Mouse (Mus musculus) midbrain, embryonic 12.5 days (tissue): ENCODE measurements around the gene Adamtsl1. TPM values are rescaled to one million over a fixed set of nuclear protein-coding genes. Genes with fewer than 3 reads are reported as not detected.

Experiments used
- ATAC-seq: fragments of 200-750 bp; cut with Nextera tagmentation; 2 replicates; pipeline ENCODE4 v1.8.0; 2017; ENCODE audit warnings: low read depth, moderate TSS enrichment, moderate library complexity; ENCODE audit not compliant: low FRiP score
- H3K27ac ChIP-seq: fragments of 300-500 bp; sonication (generic); replicated peaks from 2 replicates; pipeline ENCODE4 v1.5.1; 2016; ENCODE audit warnings: mild to moderate bottlenecking
- H3K27me3 ChIP-seq: fragments of 300-500 bp; sonication (generic); 2 replicates; pipeline ENCODE4 v1.6.1; 2016; ENCODE audit warnings: mild to moderate bottlenecking
- H3K36me3 ChIP-seq: fragments of 300-500 bp; sonication (generic); 2 replicates; pipeline ENCODE4 v1.6.1; 2016
- H3K4me1 ChIP-seq: fragments of 300-500 bp; sonication (generic); 2 replicates; pipeline ENCODE4 v1.6.1; 2016
- H3K4me2 ChIP-seq: fragments of 300-500 bp; sonication (generic); replicated peaks from 2 replicates; pipeline ENCODE4 v1.6.1; 2016; ENCODE audit warnings: mild to moderate bottlenecking, moderate library complexity
- H3K4me3 ChIP-seq: fragments of 300-500 bp; sonication (generic); 2 replicates; pipeline ENCODE4 v1.5.1; 2016; ENCODE audit warnings: mild to moderate bottlenecking
- H3K9ac ChIP-seq: fragments of 300-500 bp; sonication (generic); replicated peaks from 2 replicates; pipeline ENCODE4 v1.6.1; 2016; ENCODE audit warnings: mild to moderate bottlenecking, moderate library complexity
- H3K9me3 ChIP-seq: fragments of 300-500 bp; sonication (generic); 2 replicates; pipeline ENCODE4 v1.6.1; 2016; ENCODE audit warnings: mild to moderate bottlenecking
- WGBS: fragments of 180-500 bp; shearing (Covaris S2); methylation state at CpG from one replicate; pipeline ENCODE4 v1.1.7; 2016; 5-methylcytosine and 5-hydroxymethylcytosine counted together
- polyA plus RNA-seq: library from polyadenylated mRNA; unstranded; fragments of >200 nt; fragmentation: Nextera tagmentation; extraction: Ambion mirVana; gene quantifications from 2 replicates; pipeline ENCODE4 v1.2.1, GENCODE M21; 2016

Adamtsl1 gene
- polyA plus RNA-seq, 1 experiment from 2014 or later, result 10.2 TPM

GRCm38 (mm10) chr4:86273703-86274355 lies 759.9 kb downstream of the Adamtsl1 start:
- H3K27ac ChIP-seq, result no peak overlapping the region
- no peaks in the 10 kb centered on the region for H3K27me3 ChIP-seq
- H3K9ac ChIP-seq, result no peak overlapping the region
- H3K4me3 ChIP-seq, result no peak overlapping the region
- no peaks in the 10 kb centered on the region for H3K36me3 ChIP-seq
- H3K4me2 ChIP-seq, result no peak overlapping the region
- no peaks in the 10 kb centered on the region for H3K9me3 ChIP-seq
- ATAC-seq, result no peak
- WGBS, result 82% methylated on average over 6 of the region's 6 CpGs
- H3K4me1 ChIP-seq, result peaks cover 10% of the 10 kb centered on the region; the same call in 1 of the 2 replicates

GRCm38 (mm10) chr4:86274663-86275062 lies 760.7 kb downstream of the Adamtsl1 start:
- no peaks in the 10 kb centered on the region for H3K9me3 ChIP-seq
- H3K4me2 ChIP-seq, result no peak overlapping the region
- WGBS, result 82% methylated on average over 2 of the region's 2 CpGs
- H3K4me3 ChIP-seq, result no peak overlapping the region
- no peak overlapping the region for H3K27ac ChIP-seq
- H3K4me1 ChIP-seq, result peaks cover 8% of the 10 kb centered on the region; the same call in 1 of the 2 replicates
- no peak overlapping the region for H3K9ac ChIP-seq
- no peaks in the 10 kb centered on the region for H3K27me3 ChIP-seq
- H3K36me3 ChIP-seq, result no peaks in the 10 kb centered on the region
- no peak for ATAC-seq

GRCm38 (mm10) chr4:86276021-86276813 lies 762.2 kb downstream of the Adamtsl1 start:
- H3K27me3 ChIP-seq, result no peaks in the 10 kb centered on the region
- H3K4me2 ChIP-seq, result no peak overlapping the region
- H3K27ac ChIP-seq, result no peak overlapping the region
- H3K4me1 ChIP-seq, result peaks cover 8% of the 10 kb centered on the region; the same call in 1 of the 2 replicates
- ATAC-seq, result 0 out of 2 replicates have a peak, but pooled peaks have one; percentile 23
- no peak overlapping the region for H3K9ac ChIP-seq
- no peaks in the 10 kb centered on the region for H3K36me3 ChIP-seq
- no peaks in the 10 kb centered on the region for H3K9me3 ChIP-seq
- 75% methylated on average over 14 of the region's 14 CpGs for WGBS
- H3K4me3 ChIP-seq, result no peak overlapping the region

- WGBS, result 51% methylated on average over 5 of the region's 5 CpGs
- ATAC-seq, result no peak
Observed at GRCm38 (mm10) chr4:86278546-86278945, 764.6 kb downstream of the Adamtsl1 start.

GRCm38 (mm10) chr4:86286572-86286971 lies 772.6 kb downstream of the Adamtsl1 start:
- H3K27me3 ChIP-seq, result no peaks in the 10 kb centered on the region
- H3K9me3 ChIP-seq, result no peaks in the 10 kb centered on the region
- no peak overlapping the region for H3K4me2 ChIP-seq
- H3K36me3 ChIP-seq, result no peaks in the 10 kb centered on the region
- no peak overlapping the region for H3K9ac ChIP-seq
- no peak overlapping the region for H3K27ac ChIP-seq
- H3K4me3 ChIP-seq, result no peak overlapping the region
- 86% methylated on average over 1 of the region's 1 CpGs for WGBS
- no peak for ATAC-seq
- H3K4me1 ChIP-seq, result peaks cover 3% of the 10 kb centered on the region; the same call in 1 of the 2 replicates

More at GRCm38 (mm10) chr4:86278546-86278945, 764.6 kb downstream of the Adamtsl1 start:
- H3K9me3 ChIP-seq, result no peaks in the 10 kb centered on the region
- no peaks in the 10 kb centered on the region for H3K36me3 ChIP-seq
- no peak overlapping the region for H3K4me3 ChIP-seq
- no peak overlapping the region for H3K27ac ChIP-seq
- H3K4me1 ChIP-seq, result peaks cover 8% of the 10 kb centered on the region; the same call in 1 of the 2 replicates
- no peak overlapping the region for H3K4me2 ChIP-seq
- H3K9ac ChIP-seq, result no peak overlapping the region
- H3K27me3 ChIP-seq, result no peaks in the 10 kb centered on the region

- H3K9ac ChIP-seq, result no peak overlapping the region
- no peaks in the 10 kb centered on the region for H3K9me3 ChIP-seq
- H3K4me2 ChIP-seq, result no peak overlapping the region
- H3K27me3 ChIP-seq, result no peaks in the 10 kb centered on the region
- peaks cover 3% of the 10 kb centered on the region; the same call in 1 of the 2 replicates for H3K4me1 ChIP-seq
- no peak for ATAC-seq
- no peaks in the 10 kb centered on the region for H3K36me3 ChIP-seq
- no peak overlapping the region for H3K27ac ChIP-seq
- WGBS, result 91% methylated on average over 4 of the region's 4 CpGs
- no peak overlapping the region for H3K4me3 ChIP-seq
Observed at GRCm38 (mm10) chr4:86288264-86288663, 774.3 kb downstream of the Adamtsl1 start.

GRCm38 (mm10) chr4:86289511-86290273 lies 775.7 kb downstream of the Adamtsl1 start:
- no peak for ATAC-seq
- Histone ChIP-seq H3K27ac (no peak overlapping the region), H3K4me1 (peaks cover 3% of the 10 kb centered on the region; the same call in 1 of the 2 replicates), H3K9me3 (no peaks in the 10 kb centered on the region), H3K27me3 (no peaks in the 10 kb centered on the region), H3K4me3 (no peak overlapping the region), H3K4me2 (no peak overlapping the region), H3K9ac (no peak overlapping the region), H3K36me3 (no peaks in the 10 kb centered on the region)
- 80% methylated on average over 12 of the region's 12 CpGs for WGBS

GRCm38 (mm10) chr4:86294828-86295251 lies 780.9 kb downstream of the Adamtsl1 start:
- WGBS, result 45% methylated on average over 2 of the region's 2 CpGs
- no peak overlapping the region for H3K4me2 ChIP-seq

GRCm38 (mm10) chr4:86301469-86301868 lies 787.5 kb downstream of the Adamtsl1 start:
- H3K9ac ChIP-seq, result no peak overlapping the region
- no peak for ATAC-seq
- 93% methylated on average over 6 of the region's 6 CpGs for WGBS
- H3K27me3 ChIP-seq, result no peaks in the 10 kb centered on the region
- no peaks in the 10 kb centered on the region for H3K9me3 ChIP-seq
- no peak overlapping the region for H3K27ac ChIP-seq
- H3K4me2 ChIP-seq, result no peak overlapping the region
- H3K4me3 ChIP-seq, result no peak overlapping the region
- no peaks in the 10 kb centered on the region for H3K36me3 ChIP-seq
- no peaks in the 10 kb centered on the region for H3K4me1 ChIP-seq

More at GRCm38 (mm10) chr4:86294828-86295251, 780.9 kb downstream of the Adamtsl1 start:
- no peaks in the 10 kb centered on the region for H3K36me3 ChIP-seq
- no peak for ATAC-seq
- H3K4me1 ChIP-seq, result no peaks in the 10 kb centered on the region
- H3K9ac ChIP-seq, result no peak overlapping the region
- H3K27ac ChIP-seq, result no peak overlapping the region
- no peaks in the 10 kb centered on the region for H3K9me3 ChIP-seq
- no peaks in the 10 kb centered on the region for H3K27me3 ChIP-seq
- no peak overlapping the region for H3K4me3 ChIP-seq

- WGBS, result 81% methylated on average over 4 of the region's 4 CpGs
Observed at GRCm38 (mm10) chr4:86302095-86302494, 788.1 kb downstream of the Adamtsl1 start.

GRCm38 (mm10) chr4:86306753-86307152 lies 792.8 kb downstream of the Adamtsl1 start:
- ATAC-seq, result no peak
- Histone ChIP-seq H3K9me3 (no peaks in the 10 kb centered on the region), H3K4me1 (no peaks in the 10 kb centered on the region), H3K36me3 (no peaks in the 10 kb centered on the region), H3K4me3 (no peak overlapping the region), H3K27me3 (no peaks in the 10 kb centered on the region), H3K9ac (no peak overlapping the region), H3K4me2 (no peak overlapping the region), H3K27ac (no peak overlapping the region)

More at GRCm38 (mm10) chr4:86302095-86302494, 788.1 kb downstream of the Adamtsl1 start:
- no peaks in the 10 kb centered on the region for H3K9me3 ChIP-seq
- H3K4me3 ChIP-seq, result no peak overlapping the region
- H3K4me2 ChIP-seq, result no peak overlapping the region
- no peaks in the 10 kb centered on the region for H3K27me3 ChIP-seq
- H3K36me3 ChIP-seq, result no peaks in the 10 kb centered on the region
- H3K4me1 ChIP-seq, result no peaks in the 10 kb centered on the region
- no peak overlapping the region for H3K27ac ChIP-seq
- H3K9ac ChIP-seq, result no peak overlapping the region
- no peak for ATAC-seq
